Mouse (Mus musculus) heart, adult 8-10 months (tissue): ENCODE measurements around the gene Inpp5a. TPM values are rescaled to one million over a fixed set of nuclear protein-coding genes. Genes with fewer than 3 reads are reported as not detected.
A peak's percentile ranks its signal among the peaks of the same experiment; 100 is the strongest.

Experiments used
- DNase-seq: peaks from one replicate; pipeline ENCODE4 v3.0.0; 2022; ENCODE audit warnings: low spot score
- total RNA-seq, 4 experiments: library from RNA; stranded (reverse); gene quantifications; 2 replicates each; pipeline ENCODE4 v1.2.4; 2022

Inpp5a gene
- total RNA-seq, 4 experiments from 2014 or later: 291 to 307 (median 299) TPM

DNA sequence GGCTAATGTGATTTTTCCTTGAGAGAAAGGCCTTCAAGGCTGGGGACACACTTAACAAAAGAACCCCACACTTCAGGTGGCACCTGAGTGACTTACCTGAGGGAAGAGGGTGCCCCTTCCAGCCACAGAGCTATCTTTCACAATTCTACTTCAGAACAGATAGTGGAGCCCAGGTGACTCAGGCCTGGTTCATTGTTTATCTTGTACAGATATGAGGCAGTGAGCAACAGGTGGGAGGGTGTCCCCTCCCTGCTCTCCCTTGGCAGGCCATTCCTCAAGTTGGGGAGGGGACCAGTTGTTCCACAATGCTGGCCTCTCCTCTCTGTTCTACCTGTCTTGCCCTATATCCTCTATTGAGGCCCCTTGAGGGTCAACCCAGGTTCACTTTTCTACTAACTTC is 17.5 kb upstream of the Inpp5a start:
- no peak for DNase-seq

DNA sequence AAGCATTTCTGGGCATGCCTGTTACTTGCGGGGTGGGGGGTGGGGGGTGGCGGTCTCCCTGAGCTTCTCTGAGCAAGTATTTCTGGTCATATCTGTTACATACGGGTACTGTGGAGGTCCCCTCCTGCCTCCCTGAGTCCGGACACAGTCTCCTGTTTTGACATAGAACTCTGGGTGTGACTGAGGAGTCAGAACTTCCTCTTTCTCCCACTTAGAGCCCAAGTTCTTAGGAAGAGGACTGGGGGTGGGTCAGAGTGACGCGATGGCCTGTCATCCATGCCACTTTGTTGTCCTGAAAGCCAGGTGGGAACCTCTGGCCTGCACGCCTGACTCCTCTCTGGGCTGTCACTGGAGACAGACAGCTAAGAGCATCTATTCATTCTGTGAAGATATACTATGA is 11.5 kb upstream of the Inpp5a start:
- no peak for DNase-seq

GRCm38 (mm10) chr7:139378355-139378754 is 10.6 kb upstream of the Inpp5a start:
- DNase-seq: no peak

DNA sequence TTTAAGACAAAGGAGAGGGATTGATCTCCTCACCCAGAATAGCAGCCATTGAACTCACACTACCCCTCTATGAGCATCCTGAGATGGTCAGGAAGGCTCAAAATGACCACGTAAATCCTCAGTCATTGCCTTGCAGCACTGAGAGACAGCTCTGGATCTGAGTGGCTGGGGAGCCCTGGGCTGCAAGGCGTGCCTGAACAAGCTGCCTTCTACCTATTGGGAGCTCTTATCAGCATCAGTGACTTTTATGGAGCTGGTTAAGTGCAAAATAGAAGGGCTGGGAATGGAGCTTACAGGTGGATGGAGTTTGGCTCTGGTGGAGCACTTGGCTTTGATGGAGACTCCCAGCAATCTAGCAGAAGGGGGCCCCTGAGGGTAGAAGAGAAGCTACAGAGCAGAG is 9.2 kb upstream of the Inpp5a start:
- DNase-seq: no peak

DNA sequence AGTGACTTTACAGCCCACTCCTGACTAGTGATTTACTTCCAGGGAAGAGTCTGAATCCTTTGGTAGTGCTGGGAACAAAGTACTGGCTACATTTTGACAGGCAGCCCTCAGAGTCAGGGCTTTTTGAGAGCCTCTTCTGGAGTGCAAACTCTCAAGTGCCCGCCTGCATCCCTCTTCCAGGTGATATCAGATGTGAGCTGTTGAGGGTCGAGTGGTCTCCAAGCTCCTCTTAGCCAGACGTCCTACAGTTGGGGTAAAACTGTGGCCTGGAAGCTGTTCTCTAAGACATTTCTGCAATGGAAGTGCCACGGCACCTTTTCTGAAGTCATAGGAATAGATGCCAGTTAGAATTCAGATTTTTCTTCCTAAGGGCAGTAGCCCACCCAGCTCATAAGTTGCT is 8.7 kb upstream of the Inpp5a start:
- no peak for DNase-seq

- DNase-seq: no peak
Measured at GRCm38 (mm10) chr7:139381877-139382276, 7.0 kb upstream of the Inpp5a start.

GRCm38 (mm10) chr7:139382796-139383195 is 6.1 kb upstream of the Inpp5a start:
- no peak for DNase-seq

DNA sequence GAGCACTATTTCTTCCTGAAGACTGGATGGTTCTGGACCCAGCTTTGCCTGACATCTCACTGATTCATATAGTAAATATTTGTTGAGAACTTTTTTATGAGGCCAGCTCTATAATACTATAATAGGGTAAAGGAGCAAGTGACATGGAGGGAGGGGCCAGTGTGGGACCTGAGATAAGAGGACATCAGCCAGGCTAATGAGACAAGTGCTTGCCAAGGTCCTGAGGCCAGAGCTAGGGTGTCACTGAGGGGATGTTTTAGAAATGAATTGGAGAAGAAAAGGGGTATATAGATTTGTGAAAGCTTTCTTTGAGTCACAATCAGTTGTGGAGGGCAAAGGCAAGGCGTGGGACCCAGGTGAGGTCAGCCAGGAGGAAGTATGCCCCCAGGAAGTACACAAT is 4.4 kb upstream of the Inpp5a start:
- DNase-seq: no peak

- no peak for DNase-seq
Measured at GRCm38 (mm10) chr7:139384916-139385530, 3.9 kb upstream of the Inpp5a start.

DNA sequence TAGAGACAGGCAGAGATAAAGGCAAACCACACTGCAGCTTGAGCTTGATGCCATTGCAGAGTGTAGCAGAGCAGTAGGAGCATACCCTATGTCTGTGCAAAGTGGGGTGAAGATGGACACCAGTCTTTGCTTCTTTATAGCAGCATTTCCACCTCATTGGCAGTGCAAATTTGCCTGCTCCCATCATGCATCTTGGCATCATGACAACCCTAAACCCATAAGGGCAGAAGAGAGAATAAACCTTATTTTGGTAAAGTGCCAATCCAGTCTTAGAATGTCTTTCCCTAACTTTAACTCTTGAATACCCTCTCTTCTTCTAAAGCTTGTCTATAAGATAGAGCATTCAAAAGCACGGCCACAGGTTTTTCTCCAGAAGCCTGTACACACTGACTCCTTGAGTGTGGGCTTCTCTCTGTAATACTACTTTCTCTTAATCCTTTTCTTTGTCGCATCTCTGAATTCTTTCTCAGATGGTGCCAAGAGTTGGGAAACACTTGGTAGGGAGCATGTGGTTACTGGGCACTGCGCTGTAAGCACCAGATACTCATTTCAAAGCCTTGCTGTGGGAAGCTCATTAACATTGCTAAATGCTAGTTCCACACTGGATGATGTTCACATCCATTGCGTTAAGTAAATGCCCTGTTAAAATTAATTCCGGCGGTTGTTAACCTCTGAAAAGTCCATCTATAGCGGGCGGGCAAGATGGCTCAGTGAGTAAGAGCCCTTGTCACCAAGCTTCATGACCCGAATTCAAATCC is 1.8 kb upstream of the Inpp5a start:
- DNase-seq: no peak

DNA sequence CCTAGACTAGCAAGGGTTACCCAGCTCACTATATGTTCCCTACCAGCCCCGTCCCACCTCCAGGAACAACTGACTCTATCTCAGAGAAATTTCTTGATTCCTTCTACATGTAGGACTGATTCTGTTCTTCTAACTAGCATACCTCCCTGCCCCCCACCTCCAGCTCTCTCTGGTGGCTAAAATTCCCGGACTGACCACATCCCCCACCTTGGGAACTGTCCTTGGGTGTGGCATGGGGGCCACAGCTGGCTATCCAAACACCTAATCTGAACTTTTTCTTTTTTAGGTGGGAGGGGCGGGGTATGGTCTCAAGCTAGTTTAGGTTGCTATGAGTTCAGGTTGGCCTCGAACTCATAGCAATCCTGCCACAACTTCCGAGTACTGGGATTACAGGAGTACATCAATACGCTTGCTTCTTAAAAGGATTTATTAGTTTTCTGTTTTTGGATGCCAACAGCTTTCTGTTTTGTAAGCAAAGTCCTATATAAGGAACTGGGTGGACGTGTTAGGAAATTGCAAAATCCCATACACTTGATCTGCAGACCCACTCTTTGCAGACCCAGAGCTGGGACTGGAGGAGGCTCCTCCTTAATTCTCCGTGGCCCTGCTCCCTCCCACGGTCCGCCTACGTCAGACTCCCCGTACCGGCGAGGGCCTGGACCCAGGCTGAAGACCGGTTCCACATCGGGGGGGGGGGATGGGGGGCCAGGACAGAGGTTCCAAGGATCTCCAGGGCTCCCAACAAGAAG is 814 bp upstream of the Inpp5a start:
- no peak for DNase-seq

DNA sequence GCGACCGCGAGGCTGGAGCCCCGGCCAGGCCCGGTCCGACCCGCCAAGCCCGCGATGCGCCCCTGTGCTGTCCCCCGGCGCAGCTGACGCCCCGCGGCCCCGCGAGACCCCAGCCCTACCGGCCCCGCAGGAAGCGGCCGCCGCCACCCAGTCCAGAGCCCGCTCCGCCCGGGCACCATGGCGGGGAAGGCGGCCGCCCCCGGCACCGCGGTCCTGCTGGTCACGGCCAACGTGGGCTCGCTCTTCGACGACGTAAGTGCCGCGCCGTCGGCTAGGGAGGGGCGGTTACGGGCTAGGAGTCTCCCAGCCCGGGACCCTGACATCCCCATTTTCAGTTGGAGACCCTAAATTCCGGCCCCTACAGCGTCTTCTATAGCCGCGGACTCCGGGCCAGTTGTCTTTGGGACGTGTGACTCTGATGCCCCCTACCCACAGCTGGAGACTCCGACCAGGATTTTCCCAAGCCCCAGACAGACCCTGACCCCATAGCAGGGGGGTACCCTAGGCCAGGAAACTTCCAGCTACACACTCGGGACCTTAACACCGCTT is 378 bp downstream of the Inpp5a start:
- no peak for DNase-seq

- no peak for DNase-seq
Measured at GRCm38 (mm10) chr7:139390380-139390779, 1.5 kb downstream of the Inpp5a start.

DNA sequence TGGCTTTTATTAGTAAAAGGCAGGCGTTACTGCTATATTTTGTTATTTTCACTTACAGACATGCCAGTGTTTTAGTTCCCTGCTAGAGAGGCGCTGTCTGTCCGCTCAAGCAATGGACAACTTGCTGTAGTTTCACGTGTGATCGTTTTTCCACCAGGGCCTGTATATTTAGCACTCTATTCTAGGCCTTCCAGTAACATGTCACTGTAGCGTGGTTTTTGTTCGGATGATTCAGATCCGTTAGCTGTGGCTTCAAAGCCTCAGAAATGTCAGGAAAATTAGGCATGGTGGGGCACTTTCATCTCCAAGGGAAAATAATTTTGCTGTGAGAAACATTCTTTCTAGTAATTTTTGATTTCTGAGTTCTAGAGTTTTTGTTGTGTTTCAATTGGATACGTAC is 2.0 kb downstream of the Inpp5a start:
- no peak for DNase-seq

GRCm38 (mm10) chr7:139391691-139392090 is 2.8 kb downstream of the Inpp5a start:
- no peak for DNase-seq

DNA sequence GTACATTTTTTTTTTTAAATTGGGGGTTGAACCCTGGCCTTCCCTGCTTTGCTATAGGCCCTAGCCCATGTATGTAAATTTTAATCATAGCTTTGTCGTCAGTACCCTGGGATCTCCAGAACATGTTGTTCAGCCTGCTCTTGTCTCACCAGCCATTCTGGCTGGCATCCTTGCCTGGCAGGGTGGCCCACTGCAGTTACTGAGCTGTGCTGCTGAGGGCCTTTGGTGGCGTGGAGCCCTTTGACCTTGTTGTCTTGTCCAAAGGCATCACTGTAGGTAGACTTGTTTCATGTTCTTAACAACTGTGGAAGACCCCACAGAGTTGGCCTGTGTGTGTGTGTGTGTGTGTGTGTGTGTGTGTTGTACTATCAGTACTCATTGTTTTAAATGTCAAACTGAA is 3.2 kb downstream of the Inpp5a start:
- no peak for DNase-seq

DNA sequence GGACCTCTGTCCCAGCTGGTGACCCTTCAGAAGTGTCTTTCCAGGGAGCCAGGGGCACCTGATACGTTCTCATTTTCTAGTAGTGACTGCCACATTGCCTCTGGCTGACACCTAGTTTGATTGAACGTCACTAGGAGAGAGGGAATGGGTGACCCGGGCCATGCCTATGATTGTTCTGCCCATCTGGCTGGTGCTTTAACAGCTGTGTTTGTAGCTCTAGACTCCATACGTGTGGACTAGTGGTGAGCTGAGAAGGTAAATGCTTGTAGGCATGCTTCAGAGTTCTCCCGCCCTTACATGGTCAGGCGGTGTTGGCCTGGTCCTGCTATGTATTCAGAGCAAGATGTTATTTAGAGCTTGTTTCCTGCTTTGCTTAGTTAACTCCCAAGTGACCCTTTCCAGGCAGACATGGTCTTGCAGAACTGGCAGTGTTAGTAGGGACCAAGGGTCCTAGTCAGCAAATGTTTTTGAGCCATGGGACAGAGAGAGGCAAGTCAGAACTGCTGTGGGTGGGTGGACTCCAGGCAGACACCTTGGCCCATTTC is 3.9 kb downstream of the Inpp5a start:
- DNase-seq: no peak

DNA sequence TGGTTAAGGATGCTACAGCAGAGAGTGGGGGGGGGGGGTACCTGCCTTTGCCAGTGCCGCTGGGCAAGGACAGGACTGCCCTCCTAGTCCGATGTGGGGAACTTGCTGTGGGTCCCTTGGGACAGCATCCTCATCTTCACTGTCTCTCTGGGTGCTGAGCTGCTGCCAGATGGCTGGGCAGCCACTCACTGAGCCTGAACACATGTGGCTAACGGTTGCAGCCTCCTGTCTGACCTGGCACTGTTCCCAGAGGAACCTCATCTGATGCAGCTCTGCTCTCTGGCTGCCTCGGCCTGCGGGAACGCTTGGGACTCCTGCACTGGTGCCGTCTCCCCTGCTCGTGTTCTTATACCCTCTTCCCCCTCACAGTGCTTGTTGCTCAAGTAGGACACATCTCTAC is 8.6 kb downstream of the Inpp5a start:
- peak; percentile 56 for DNase-seq

DNA sequence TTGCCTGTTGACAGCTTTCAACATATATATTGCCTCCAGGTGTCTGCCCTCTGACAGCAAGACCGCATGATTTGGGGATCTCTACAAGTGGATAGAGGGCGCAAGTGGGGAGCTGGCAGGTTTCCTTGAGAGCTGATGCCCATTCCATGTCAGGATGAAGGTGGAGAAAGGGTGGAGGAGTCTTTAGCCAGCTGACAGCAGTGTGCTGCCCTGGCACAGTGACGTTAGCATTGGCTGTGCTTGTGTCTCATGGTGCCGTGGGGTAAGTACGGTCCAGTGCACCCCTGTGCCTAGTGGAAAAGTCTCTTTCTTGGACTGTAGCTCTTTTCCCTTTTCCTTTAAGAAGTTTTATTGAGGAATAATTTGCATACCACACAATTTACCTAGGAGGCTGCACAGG is 9.2 kb downstream of the Inpp5a start:
- DNase-seq: no peak

DNA sequence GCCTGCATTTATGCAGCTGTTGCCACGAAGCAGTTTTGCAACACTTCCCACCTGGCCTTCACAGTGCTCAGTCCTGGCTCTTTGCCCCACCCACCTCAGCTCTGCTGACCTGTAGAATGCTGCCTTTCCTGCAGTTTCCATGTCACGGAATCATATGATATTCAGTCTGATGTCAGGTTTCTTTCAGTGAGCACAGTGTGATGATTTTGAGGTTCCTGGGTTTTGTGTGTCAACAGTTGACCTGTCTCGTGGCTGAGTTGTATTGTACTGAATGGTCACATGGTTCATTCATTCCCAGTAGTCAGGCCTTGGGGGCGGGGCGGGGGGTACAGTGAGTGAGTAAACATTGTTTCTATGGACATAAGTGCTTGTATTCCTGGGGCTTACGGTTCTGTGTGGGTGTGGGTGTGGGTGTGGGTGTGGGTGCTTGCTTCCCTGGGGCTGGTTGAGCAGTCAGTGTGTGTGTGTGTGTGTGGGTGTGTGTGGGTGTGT is 9.7 kb downstream of the Inpp5a start:
- no peak for DNase-seq

DNA sequence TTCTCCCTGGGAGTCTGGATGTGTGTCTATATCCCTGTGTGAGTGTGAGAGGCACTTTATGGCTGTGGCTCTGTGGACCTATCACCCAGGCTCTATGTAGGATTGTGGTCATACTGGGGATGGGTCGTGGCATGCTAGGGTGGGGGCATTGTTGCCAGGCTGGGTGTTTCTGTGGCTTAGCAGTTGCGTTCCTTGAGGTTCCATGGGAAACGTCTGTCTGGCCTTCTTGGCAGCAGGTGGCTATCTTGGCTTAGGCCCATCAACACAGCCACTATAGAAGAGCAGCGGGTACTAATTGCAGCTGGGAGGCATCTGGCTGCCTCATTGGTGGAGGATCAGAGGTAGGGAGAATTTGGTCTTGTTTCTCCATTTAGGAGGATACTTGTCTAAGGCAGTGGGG is 10.7 kb downstream of the Inpp5a start:
- no peak for DNase-seq
